Mouse (Mus musculus) liver, embryonic 15.5 days (tissue): Measurements from ENCODE around the gene Mettl24. TPM values are rescaled to one million over a fixed set of nuclear protein-coding genes. Genes with fewer than 3 reads are reported as not detected.
A peak's percentile ranks its signal among the peaks of the same experiment; 100 is the strongest.

ENCODE experiments used
- ATAC-seq: fragments of 200-750 bp; cut with Nextera tagmentation; 2 replicates; pipeline ENCODE4 v1.8.0; 2017; ENCODE audit warnings: moderate number of reproducible peaks, mild to moderate bottlenecking, moderate library complexity; ENCODE audit not compliant: insufficient read depth
- H3K27ac ChIP-seq: fragments of 300-500 bp; sonication (generic); replicated peaks from 2 replicates; pipeline ENCODE4 v1.5.1; 2015; ENCODE audit warnings: mild to moderate bottlenecking, inconsistent platforms
- H3K27me3 ChIP-seq: fragments of 300-500 bp; sonication (generic); 2 replicates; pipeline ENCODE4 v1.6.1; 2015; ENCODE audit warnings: mild to moderate bottlenecking, inconsistent platforms
- H3K36me3 ChIP-seq: fragments of 300-500 bp; sonication (generic); replicated peaks from 2 replicates; pipeline ENCODE4 v1.6.1; 2015; ENCODE audit warnings: moderate library complexity, mild to moderate bottlenecking, inconsistent platforms
- H3K4me1 ChIP-seq: fragments of 300-500 bp; sonication (generic); replicated peaks from 2 replicates; pipeline ENCODE4 v1.6.1; 2015; ENCODE audit warnings: inconsistent platforms
- H3K4me2 ChIP-seq: fragments of 300-500 bp; sonication (generic); 2 replicates; pipeline ENCODE4 v1.6.1; 2015; ENCODE audit warnings: moderate library complexity, mild to moderate bottlenecking, inconsistent platforms
- H3K4me3 ChIP-seq: fragments of 300-500 bp; sonication (generic); replicated peaks from 2 replicates; pipeline ENCODE4 v1.5.1; 2015; ENCODE audit warnings: mild to moderate bottlenecking, inconsistent platforms
- H3K9ac ChIP-seq: fragments of 300-500 bp; sonication (generic); 2 replicates; pipeline ENCODE4 v1.6.1; 2015; ENCODE audit warnings: moderate library complexity, mild to moderate bottlenecking, inconsistent platforms
- H3K9me3 ChIP-seq: fragments of 300-500 bp; sonication (generic); replicated peaks from 2 replicates; pipeline ENCODE4 v1.6.1; 2016; ENCODE audit warnings: inconsistent platforms
- WGBS: fragments of 180-500 bp; shearing (Covaris S2); methylation state at CpG from one replicate; pipeline ENCODE4 v1.1.7; 2015; ENCODE audit warnings: mixed read lengths; ENCODE audit not compliant: insufficient replicate concordance; 5-methylcytosine and 5-hydroxymethylcytosine counted together
- polyA plus RNA-seq: library from polyadenylated mRNA; unstranded; fragments of >200 nt; fragmentation: Nextera tagmentation; extraction: Ambion mirVana; gene quantifications from 2 replicates; pipeline ENCODE4 v1.2.1, GENCODE M21; 2015

The Mettl24 gene
- polyA plus RNA-seq, 1 experiment from 2014 or later: 0.35 TPM

DNA sequence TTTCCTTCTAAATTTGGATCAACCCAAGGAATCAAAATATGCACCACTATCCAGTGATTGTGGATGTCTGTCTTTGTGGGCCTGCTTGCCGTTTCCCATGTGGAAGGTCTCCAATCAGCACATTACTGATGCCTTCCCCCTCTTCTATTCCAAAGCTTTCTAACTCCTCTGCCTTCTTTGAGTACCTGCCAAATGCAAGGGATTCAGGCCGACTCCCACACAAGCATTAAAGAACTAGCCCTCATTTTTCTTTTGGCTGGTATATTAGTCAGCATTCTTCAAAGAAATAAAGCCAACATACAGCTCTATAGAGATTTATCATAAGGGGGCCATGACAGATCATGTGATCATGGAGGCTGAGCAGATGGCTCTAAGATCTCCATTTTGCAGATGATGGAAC lies 31.4 kb upstream of the Mettl24 start:
- no peak for ATAC-seq
- WGBS: 53% methylated on average over 2 of the region's 2 CpGs
- Histone ChIP-seq H3K4me3 (no peak overlapping the region), H3K4me1 (no peaks in the 10 kb centered on the region), H3K4me2 (no peak overlapping the region), H3K27ac (no peak overlapping the region), H3K9ac (no peak overlapping the region), H3K9me3 (no peaks in the 10 kb centered on the region), H3K27me3 (no peaks in the 10 kb centered on the region), H3K36me3 (no peaks in the 10 kb centered on the region)

DNA sequence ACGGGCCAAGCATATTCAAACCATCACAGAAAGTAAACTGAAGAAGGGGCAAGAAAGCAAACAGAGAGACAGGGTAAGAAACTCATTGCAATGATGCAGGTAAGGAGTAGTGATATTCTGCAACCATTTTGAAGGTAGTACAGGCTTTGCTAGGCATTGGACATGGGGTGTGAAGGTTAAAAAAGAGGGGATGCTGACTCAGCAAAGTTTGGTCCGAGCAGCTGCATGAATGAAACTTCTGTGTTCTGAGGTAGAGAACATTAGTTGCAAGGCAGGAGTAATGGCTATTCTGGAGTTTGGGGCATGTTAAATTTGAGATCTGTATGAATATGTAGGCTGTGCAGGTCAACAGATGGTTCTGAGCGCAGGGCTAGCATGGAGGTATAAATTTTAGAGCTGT lies 17.8 kb upstream of the Mettl24 start:
- Histone ChIP-seq H3K9me3 (no peaks in the 10 kb centered on the region), H3K4me2 (no peak overlapping the region), H3K27me3 (no peaks in the 10 kb centered on the region), H3K36me3 (no peaks in the 10 kb centered on the region), H3K9ac (no peak overlapping the region), H3K4me3 (no peak overlapping the region), H3K27ac (no peak overlapping the region), H3K4me1 (no peaks in the 10 kb centered on the region)
- no peak for ATAC-seq
- 58% methylated on average over 3 of the region's 3 CpGs for WGBS

DNA sequence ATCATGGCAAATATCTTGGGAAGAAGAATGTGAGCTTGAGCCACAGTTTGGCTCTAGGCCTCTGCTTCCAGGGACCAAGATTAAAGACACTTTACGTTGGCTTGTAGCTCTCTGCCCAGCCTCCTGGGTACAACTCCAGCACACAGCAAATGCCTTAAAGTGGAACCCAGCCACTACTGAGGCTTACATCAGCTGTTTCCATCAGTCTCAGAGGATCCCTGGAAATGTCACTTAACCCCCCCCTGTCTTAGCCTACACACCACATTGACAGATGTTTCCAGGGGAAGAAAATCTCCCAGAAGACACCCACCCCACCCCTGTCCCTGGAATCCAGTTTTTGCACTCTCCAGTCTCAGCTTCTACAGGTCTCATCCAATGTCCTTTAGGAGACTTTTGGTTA lies 16.1 kb upstream of the Mettl24 start:
- no peaks in the 10 kb centered on the region for H3K4me1 ChIP-seq
- no peaks in the 10 kb centered on the region for H3K27me3 ChIP-seq
- no peak overlapping the region for H3K27ac ChIP-seq
- H3K36me3 ChIP-seq: no peaks in the 10 kb centered on the region
- no peak overlapping the region for H3K4me3 ChIP-seq
- H3K9me3 ChIP-seq: no peaks in the 10 kb centered on the region
- ATAC-seq: no peak
- WGBS: 56% methylated on average over 1 of the region's 1 CpGs
- no peak overlapping the region for H3K9ac ChIP-seq
- H3K4me2 ChIP-seq: no peak overlapping the region

DNA sequence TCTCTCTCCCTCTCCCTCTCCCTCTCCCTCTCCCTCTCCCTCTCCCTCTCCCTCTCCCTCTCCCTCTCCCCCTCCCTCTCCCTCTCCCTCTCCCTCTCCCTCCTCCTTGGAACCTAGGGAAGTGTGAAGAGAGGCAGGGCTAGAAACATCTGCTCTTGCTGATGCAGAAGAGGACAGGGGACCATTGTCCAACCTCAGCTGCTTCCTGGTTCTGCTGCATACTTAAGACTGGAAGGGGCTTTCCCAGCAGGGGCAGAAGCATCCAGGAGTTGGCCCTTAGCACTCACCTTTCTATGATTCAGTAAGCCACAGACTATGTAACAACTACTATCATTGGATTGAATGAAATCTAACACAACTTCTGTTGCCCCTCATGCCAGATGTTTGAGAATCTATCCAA lies 14.4 kb upstream of the Mettl24 start:
- Histone ChIP-seq H3K27me3 (peaks cover 3% of the 10 kb centered on the region; the same call in 1 of the 2 replicates), H3K27ac (no peak overlapping the region), H3K4me1 (no peaks in the 10 kb centered on the region), H3K4me2 (no peak overlapping the region), H3K4me3 (no peak overlapping the region), H3K9me3 (no peaks in the 10 kb centered on the region), H3K36me3 (no peaks in the 10 kb centered on the region), H3K9ac (no peak overlapping the region)
- no peak for ATAC-seq

DNA sequence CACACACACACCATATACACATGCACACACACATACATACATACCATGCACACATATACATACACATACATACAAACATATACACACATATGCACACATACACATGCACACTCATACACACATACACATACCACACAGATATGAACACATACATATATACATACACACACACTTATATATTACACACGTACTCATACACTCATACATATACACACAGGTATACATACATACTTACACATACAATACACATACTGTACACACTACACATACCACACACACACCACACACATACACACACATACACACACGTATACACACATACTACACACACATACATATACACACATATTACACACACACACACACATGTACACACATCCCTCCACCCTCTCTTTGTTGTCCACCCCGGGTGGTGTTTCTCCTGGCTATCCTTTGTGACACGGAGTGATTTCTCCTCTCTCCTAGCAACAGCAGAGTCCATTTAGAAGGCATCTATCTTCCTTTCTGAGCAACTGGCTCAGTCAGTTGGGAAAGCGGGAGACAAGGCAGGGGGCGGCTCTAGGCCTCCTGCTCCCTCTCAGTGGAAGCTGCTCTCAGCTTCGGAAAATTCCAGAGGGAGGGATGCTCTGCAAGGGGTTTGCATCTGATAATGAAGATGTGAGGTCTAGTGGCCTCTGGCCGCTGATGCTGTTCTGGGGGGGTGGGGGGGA lies 10.3 kb upstream of the Mettl24 start:
- no peaks in the 10 kb centered on the region for H3K36me3 ChIP-seq
- H3K27ac ChIP-seq: no peak overlapping the region
- 57% methylated on average over 8 of the region's 8 CpGs for WGBS
- no peak for ATAC-seq
- no peak overlapping the region for H3K9ac ChIP-seq
- no peak overlapping the region for H3K4me3 ChIP-seq
- no peaks in the 10 kb centered on the region for H3K4me1 ChIP-seq
- peaks cover 6% of the 10 kb centered on the region for H3K27me3 ChIP-seq
- H3K9me3 ChIP-seq: no peaks in the 10 kb centered on the region
- H3K4me2 ChIP-seq: no peak overlapping the region

DNA sequence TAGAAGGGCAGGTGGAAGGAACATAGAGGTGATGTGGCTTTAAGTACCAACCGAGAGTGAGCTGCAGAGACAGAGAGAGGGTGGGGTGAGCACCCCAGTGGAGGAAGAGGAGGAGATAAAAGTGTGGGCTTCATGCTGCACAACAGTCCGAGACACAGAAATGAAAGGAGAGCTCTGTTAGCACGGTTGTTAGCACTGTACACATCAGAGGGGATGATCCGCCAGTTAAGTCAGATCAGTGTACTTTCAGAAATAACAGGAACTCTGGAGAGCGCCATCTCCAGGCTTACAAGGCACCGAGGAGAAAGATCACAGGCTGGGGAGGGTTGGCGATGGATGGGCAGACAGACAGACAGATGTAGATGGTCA lies 9.8 kb upstream of the Mettl24 start:
- H3K4me3 ChIP-seq: no peak overlapping the region
- 55% methylated on average over 7 of the region's 7 CpGs for WGBS

DNA sequence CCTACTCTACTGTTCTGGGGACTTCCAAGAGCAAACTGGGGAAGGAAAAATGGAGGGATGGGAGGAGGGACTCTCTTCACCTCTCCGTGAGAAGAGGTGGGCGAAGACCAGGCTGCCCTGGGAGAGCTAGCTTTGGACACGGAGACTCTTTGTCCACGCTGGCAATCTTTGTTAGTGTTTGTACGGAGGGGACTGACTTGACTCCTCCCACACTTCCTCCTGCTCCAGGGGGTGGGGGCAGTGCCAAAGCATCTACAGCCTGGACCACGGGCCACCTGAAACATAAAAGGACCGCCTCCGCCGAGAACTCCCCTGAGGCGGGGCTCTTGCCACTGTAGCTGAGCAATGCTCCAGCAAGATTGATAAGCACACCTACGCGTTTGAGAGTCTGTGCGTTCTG lies 8.9 kb upstream of the Mettl24 start:
- Histone ChIP-seq H3K4me1 (no peaks in the 10 kb centered on the region), H3K9ac (no peak overlapping the region), H3K9me3 (no peaks in the 10 kb centered on the region), H3K36me3 (no peaks in the 10 kb centered on the region), H3K4me2 (peak overlapping the region; percentile 7; the same call in 1 of the 2 replicates), H3K27me3 (peaks cover 6% of the 10 kb centered on the region), H3K27ac (no peak overlapping the region), H3K4me3 (no peak overlapping the region)
- ATAC-seq: no peak
- WGBS: 13% methylated on average over 13 of the region's 13 CpGs

More for the DNA sequence above, 9.8 kb upstream of the Mettl24 start:
- no peaks in the 10 kb centered on the region for H3K9me3 ChIP-seq
- H3K27ac ChIP-seq: no peak overlapping the region
- H3K4me1 ChIP-seq: no peaks in the 10 kb centered on the region
- H3K36me3 ChIP-seq: no peaks in the 10 kb centered on the region
- no peak overlapping the region for H3K4me2 ChIP-seq
- H3K9ac ChIP-seq: no peak overlapping the region
- ATAC-seq: no peak
- peaks cover 6% of the 10 kb centered on the region for H3K27me3 ChIP-seq

DNA sequence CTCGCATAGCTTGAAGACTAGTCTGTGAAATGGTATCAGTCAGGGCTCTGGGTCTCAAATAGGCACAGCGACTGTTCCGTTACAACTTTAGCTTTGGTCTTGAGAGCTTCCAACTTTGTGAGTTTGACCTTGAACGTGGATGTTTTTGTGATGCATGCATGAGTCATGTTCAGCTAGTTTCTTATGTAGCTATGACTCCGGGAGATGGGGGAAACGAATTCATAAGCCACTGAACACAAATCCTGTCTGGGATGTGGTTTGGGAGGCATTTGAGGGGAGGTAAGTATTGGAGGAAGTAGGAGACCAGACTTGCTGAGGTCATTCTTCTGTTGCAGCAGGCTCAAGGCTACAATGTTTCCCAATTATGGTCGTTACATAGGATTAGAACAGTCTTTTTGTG lies 7.2 kb upstream of the Mettl24 start:
- H3K4me3 ChIP-seq: no peak overlapping the region
- H3K4me2 ChIP-seq: no peak overlapping the region
- no peaks in the 10 kb centered on the region for H3K4me1 ChIP-seq
- no peak overlapping the region for H3K9ac ChIP-seq
- H3K9me3 ChIP-seq: no peaks in the 10 kb centered on the region
- no peaks in the 10 kb centered on the region for H3K36me3 ChIP-seq
- H3K27me3 ChIP-seq: peaks cover 18% of the 10 kb centered on the region
- 30% methylated on average over 7 of the region's 7 CpGs for WGBS
- no peak overlapping the region for H3K27ac ChIP-seq
- ATAC-seq: no peak

DNA sequence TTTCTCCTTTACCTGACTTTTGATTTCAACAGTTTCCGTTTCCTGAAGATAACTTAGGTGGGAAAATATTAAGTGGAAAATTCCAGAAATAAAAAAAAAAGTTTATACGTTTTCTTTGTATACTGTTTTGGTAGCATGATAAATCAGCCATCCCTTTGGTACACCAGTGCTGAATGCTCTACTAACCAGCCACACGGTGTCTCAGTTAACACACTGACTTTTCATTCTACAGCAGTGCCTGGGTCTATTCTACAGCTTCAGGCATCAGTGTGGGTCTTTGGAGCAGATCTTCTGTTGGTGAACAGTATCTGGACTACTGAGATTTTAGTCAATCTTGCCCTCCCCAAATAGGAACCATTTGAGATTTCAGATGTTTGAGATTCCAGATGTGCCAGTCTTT lies 4.6 kb upstream of the Mettl24 start:
- Histone ChIP-seq H3K9me3 (no peaks in the 10 kb centered on the region), H3K9ac (no peak overlapping the region), H3K27me3 (peaks cover 37% of the 10 kb centered on the region), H3K4me1 (no peaks in the 10 kb centered on the region), H3K36me3 (no peaks in the 10 kb centered on the region), H3K27ac (no peak overlapping the region), H3K4me3 (no peak overlapping the region), H3K4me2 (no peak overlapping the region)
- 55% methylated on average over 3 of the region's 3 CpGs for WGBS
- no peak for ATAC-seq

DNA sequence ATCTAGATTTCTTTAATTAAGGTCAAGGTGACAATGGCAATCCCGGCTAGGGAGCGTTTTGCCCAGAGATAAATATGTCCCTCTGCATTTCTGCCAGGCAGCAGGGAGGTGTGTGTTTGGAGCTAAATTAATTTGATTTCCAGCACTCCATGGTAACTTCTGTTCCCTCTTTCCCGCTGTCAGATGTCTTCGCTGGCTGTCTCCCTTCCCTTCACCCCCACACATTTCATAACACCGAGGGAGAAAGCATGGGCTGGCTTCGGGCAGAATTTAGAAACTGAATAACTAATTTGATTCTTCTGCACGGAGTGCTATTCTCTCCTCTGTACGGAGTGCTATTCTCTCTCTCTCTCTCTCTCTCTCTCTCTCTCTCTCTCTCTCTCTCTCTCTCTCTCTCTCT lies 612 bp upstream of the Mettl24 start:
- peak overlapping the region; percentile 69; the same call in 1 of the 2 replicates for H3K4me2 ChIP-seq
- no peak overlapping the region for H3K9ac ChIP-seq
- no peak for ATAC-seq
- no peaks in the 10 kb centered on the region for H3K9me3 ChIP-seq
- no peak overlapping the region for H3K27ac ChIP-seq
- no peaks in the 10 kb centered on the region for H3K4me1 ChIP-seq
- 39% methylated on average over 8 of the region's 8 CpGs for whole genome bisulfite sequencing
- no peak overlapping the region for H3K4me3 ChIP-seq
- peaks cover 52% of the 10 kb centered on the region for H3K27me3 ChIP-seq
- H3K36me3 ChIP-seq: no peaks in the 10 kb centered on the region

DNA sequence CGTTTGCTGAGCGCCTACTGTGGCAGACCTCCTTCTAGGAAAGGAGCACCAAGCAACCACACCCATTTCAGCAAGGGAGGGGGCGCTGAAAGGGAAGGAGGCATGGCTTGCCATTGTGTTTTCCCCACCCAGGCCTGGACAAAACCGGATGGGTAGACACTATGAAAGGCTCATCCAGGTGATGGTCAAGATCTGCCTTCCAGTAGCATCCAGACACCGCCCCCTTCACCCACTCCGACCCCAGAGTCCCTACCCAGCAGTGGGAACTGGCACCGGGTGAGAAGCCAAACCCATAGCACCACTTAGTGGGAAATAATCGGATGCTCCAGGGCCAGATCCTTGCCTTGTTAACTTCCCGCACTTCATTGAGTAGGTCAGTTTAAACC lies 779 bp downstream of the Mettl24 start:
- Histone ChIP-seq H3K9ac (no peak overlapping the region), H3K4me2 (no peak overlapping the region), H3K27me3 (peaks cover 57% of the 10 kb centered on the region), H3K27ac (no peak overlapping the region), H3K4me1 (no peaks in the 10 kb centered on the region), H3K4me3 (no peak overlapping the region), H3K36me3 (no peaks in the 10 kb centered on the region), H3K9me3 (no peaks in the 10 kb centered on the region)
- no peak for ATAC-seq
- WGBS: 50% methylated on average over 9 of the region's 9 CpGs

DNA sequence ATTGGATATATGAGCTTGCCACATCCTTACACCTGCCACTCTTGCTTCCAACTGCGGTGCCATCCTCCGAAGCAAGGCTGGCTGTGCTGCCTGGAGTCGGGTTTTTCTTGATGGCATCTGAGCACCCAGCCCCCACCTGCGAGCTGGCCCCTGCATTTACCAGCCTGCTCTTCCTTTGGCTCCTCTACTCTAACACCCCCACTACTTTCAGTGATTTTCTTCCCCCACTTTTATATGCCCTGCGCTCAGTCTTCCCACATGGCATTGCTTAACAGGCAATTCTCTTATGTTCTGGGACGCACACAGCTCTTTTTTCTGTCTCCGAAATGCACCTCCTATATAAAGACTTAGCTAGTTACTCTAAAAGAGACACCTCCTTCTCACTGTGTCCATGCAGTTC lies 1.2 kb downstream of the Mettl24 start:
- Histone ChIP-seq H3K27me3 (peaks cover 56% of the 10 kb centered on the region), H3K9ac (no peak overlapping the region), H3K4me2 (no peak overlapping the region), H3K27ac (no peak overlapping the region), H3K4me1 (no peaks in the 10 kb centered on the region), H3K36me3 (no peaks in the 10 kb centered on the region), H3K4me3 (no peak overlapping the region), H3K9me3 (no peaks in the 10 kb centered on the region)
- ATAC-seq: no peak
- 71% methylated on average over 7 of the region's 7 CpGs for WGBS
